Mouse (Mus musculus): ENCODE measurements around the gene Ropn1. TPM values are rescaled to one million over a fixed set of nuclear protein-coding genes. Genes with fewer than 3 reads are reported as not detected.
"Not testable (repeated sequence)": the region's sequence is repeated elsewhere in the genome, so short reads cannot be mapped to it uniquely, and the experiment has no call there.

Ropn1 gene
- polyA plus RNA-seq, 1 experiment from 2014 or later, result not detected

- Histone ChIP-seq H3K4me1 (ENCODE audit: control insufficient read depth, insufficient read depth, low read length) (no peaks in the 10 kb centered on the region), H3K9ac (replicated peaks; ENCODE audit: low read length) (peak overlapping the region; percentile 82)
Measured at GRCm38 (mm10) chr16:34691156-34691555, 41.4 kb downstream of the Ropn1 start.

GRCm38 (mm10) chr16:34694477-34694876 lies 44.8 kb downstream of the Ropn1 start:
- Histone ChIP-seq H3K27ac (replicated peaks; ENCODE audit: low read depth, low read length) (no peak overlapping the region), H3K4me3 (ENCODE audit: low read depth, low read length) (no peak overlapping the region), H3K9me3 (replicated peaks; ENCODE audit: control insufficient read depth, low read length) (no peaks in the 10 kb centered on the region), H3K9ac (replicated peaks; ENCODE audit: low read length) (no peak overlapping the region), H3K4me1 (ENCODE audit: control insufficient read depth, insufficient read depth, low read length) (no peaks in the 10 kb centered on the region), H3K4me2 (ENCODE audit: low read depth, low read length) (no peak overlapping the region), H3K36me3 (replicated peaks; ENCODE audit: control insufficient read depth, insufficient read depth, low read depth, low read length) (no peaks in the 10 kb centered on the region), H3K27me3 (ENCODE audit: control insufficient read depth, insufficient read depth, low read length) (no peaks in the 10 kb centered on the region)
- no peak for DNase-seq (ENCODE audit: low spot score)
- 92% methylated on average over 6 of the region's 7 CpGs for WGBS
- ATAC-seq (replicated peaks; ENCODE audit: insufficient number of reproducible peaks, low FRiP score, low TSS enrichment, low read depth), result no peak

More at GRCm38 (mm10) chr16:34691156-34691555, 41.4 kb downstream of the Ropn1 start:
- Histone ChIP-seq H3K36me3 (replicated peaks; ENCODE audit: control insufficient read depth, insufficient read depth, low read depth, low read length) (no peaks in the 10 kb centered on the region), H3K27ac (replicated peaks; ENCODE audit: low read depth, low read length) (peak overlapping the region; percentile 60), H3K4me3 (ENCODE audit: low read depth, low read length) (peak overlapping the region; percentile 68), H3K4me2 (ENCODE audit: low read depth, low read length) (peak overlapping the region; percentile 61), H3K27me3 (ENCODE audit: control insufficient read depth, insufficient read depth, low read length) (no peaks in the 10 kb centered on the region), H3K9me3 (replicated peaks; ENCODE audit: control insufficient read depth, low read length) (no peaks in the 10 kb centered on the region)
- peak; percentile 22 for DNase-seq (ENCODE audit: low spot score)
- ATAC-seq (replicated peaks; ENCODE audit: insufficient number of reproducible peaks, low FRiP score, low TSS enrichment, low read depth), result no peak
- WGBS, result 6% methylated on average over 11 of the region's 11 CpGs

- H3K4me2 ChIP-seq (ENCODE audit: low read depth, low read length); H3K27me3 ChIP-seq (ENCODE audit: control insufficient read depth, insufficient read depth, low read length); DNase-seq (ENCODE audit: low spot score); H3K4me3 ChIP-seq (ENCODE audit: low read depth, low read length); H3K4me1 ChIP-seq (ENCODE audit: control insufficient read depth, insufficient read depth, low read length); ATAC-seq (replicated peaks; ENCODE audit: insufficient number of reproducible peaks, low FRiP score, low TSS enrichment, low read depth); H3K9me3 ChIP-seq (replicated peaks; ENCODE audit: control insufficient read depth, low read length); H3K9ac ChIP-seq (replicated peaks; ENCODE audit: low read length); H3K27ac ChIP-seq (replicated peaks; ENCODE audit: low read depth, low read length); H3K36me3 ChIP-seq (replicated peaks; ENCODE audit: control insufficient read depth, insufficient read depth, low read depth, low read length): not testable (repeated sequence)
- WGBS, result 69% methylated on average over 3 of the region's 3 CpGs
Measured at GRCm38 (mm10) chr16:34698721-34699120, 49.0 kb downstream of the Ropn1 start.

- Histone ChIP-seq H3K4me3 (ENCODE audit: low read depth, low read length) (no peak overlapping the region), H3K4me2 (ENCODE audit: low read depth, low read length) (no peak overlapping the region), H3K27ac (replicated peaks; ENCODE audit: low read depth, low read length) (no peak overlapping the region), H3K27me3 (ENCODE audit: control insufficient read depth, insufficient read depth, low read length) (no peaks in the 10 kb centered on the region), H3K36me3 (replicated peaks; ENCODE audit: control insufficient read depth, insufficient read depth, low read depth, low read length) (no peaks in the 10 kb centered on the region), H3K4me1 (ENCODE audit: control insufficient read depth, insufficient read depth, low read length) (no peaks in the 10 kb centered on the region), H3K9me3 (replicated peaks; ENCODE audit: control insufficient read depth, low read length) (no peaks in the 10 kb centered on the region), H3K9ac (replicated peaks; ENCODE audit: low read length) (no peak overlapping the region)
- peak; percentile 52; the same call in 1 of the 2 replicates for ATAC-seq (replicated peaks; ENCODE audit: insufficient number of reproducible peaks, low FRiP score, low TSS enrichment, low read depth)
- peak; percentile 89 for DNase-seq (ENCODE audit: low spot score)
- 23% methylated on average over 7 of the region's 7 CpGs for WGBS
Measured at GRCm38 (mm10) chr16:34700165-34700827, 50.6 kb downstream of the Ropn1 start.

GRCm38 (mm10) chr16:34700828-34701216 lies 51.1 kb downstream of the Ropn1 start:
- 88% methylated on average over 6 of the region's 6 CpGs for WGBS
- no peak overlapping the region for H3K27ac ChIP-seq (replicated peaks; ENCODE audit: low read depth, low read length)
- H3K4me2 ChIP-seq (ENCODE audit: low read depth, low read length), result no peak overlapping the region
- no peak overlapping the region for H3K4me3 ChIP-seq (ENCODE audit: low read depth, low read length)
- no peaks in the 10 kb centered on the region for H3K27me3 ChIP-seq (ENCODE audit: control insufficient read depth, insufficient read depth, low read length)
- H3K4me1 ChIP-seq (ENCODE audit: control insufficient read depth, insufficient read depth, low read length), result no peaks in the 10 kb centered on the region
- DNase-seq (ENCODE audit: low spot score) (no peak), ATAC-seq (replicated peaks; ENCODE audit: insufficient number of reproducible peaks, low FRiP score, low TSS enrichment, low read depth) (no peak)
- H3K36me3 ChIP-seq (replicated peaks; ENCODE audit: control insufficient read depth, insufficient read depth, low read depth, low read length), result peaks cover 2% of the 10 kb centered on the region; the same call in 1 of the 2 replicates
- H3K9me3 ChIP-seq (replicated peaks; ENCODE audit: control insufficient read depth, low read length), result no peaks in the 10 kb centered on the region
- no peak overlapping the region for H3K9ac ChIP-seq (replicated peaks; ENCODE audit: low read length)

GRCm38 (mm10) chr16:34706019-34706418 lies 56.3 kb downstream of the Ropn1 start:
- no peaks in the 10 kb centered on the region for H3K9me3 ChIP-seq (replicated peaks; ENCODE audit: control insufficient read depth, low read length)
- DNase-seq (ENCODE audit: low spot score) (no peak), ATAC-seq (replicated peaks; ENCODE audit: insufficient number of reproducible peaks, low FRiP score, low TSS enrichment, low read depth) (no peak)
- H3K4me1 ChIP-seq (ENCODE audit: control insufficient read depth, insufficient read depth, low read length), result no peaks in the 10 kb centered on the region
- no peaks in the 10 kb centered on the region for H3K27me3 ChIP-seq (ENCODE audit: control insufficient read depth, insufficient read depth, low read length)
- H3K9ac ChIP-seq (replicated peaks; ENCODE audit: low read length), result no peak overlapping the region
- H3K4me3 ChIP-seq (ENCODE audit: low read depth, low read length), result no peak overlapping the region
- 88% methylated on average over 2 of the region's 2 CpGs for WGBS
- H3K36me3 ChIP-seq (replicated peaks; ENCODE audit: control insufficient read depth, insufficient read depth, low read depth, low read length), result peaks cover 2% of the 10 kb centered on the region
- H3K4me2 ChIP-seq (ENCODE audit: low read depth, low read length), result no peak overlapping the region
- H3K27ac ChIP-seq (replicated peaks; ENCODE audit: low read depth, low read length), result no peak overlapping the region

GRCm38 (mm10) chr16:34706487-34706946 lies 56.8 kb downstream of the Ropn1 start:
- 89% methylated on average over 7 of the region's 7 CpGs for WGBS
- H3K27ac ChIP-seq (replicated peaks; ENCODE audit: low read depth, low read length), result no peak overlapping the region

GRCm38 (mm10) chr16:34711481-34711880 lies 61.8 kb downstream of the Ropn1 start:
- Histone ChIP-seq H3K4me2 (ENCODE audit: low read depth, low read length) (no peak overlapping the region), H3K9ac (replicated peaks; ENCODE audit: low read length) (no peak overlapping the region), H3K9me3 (replicated peaks; ENCODE audit: control insufficient read depth, low read length) (no peaks in the 10 kb centered on the region), H3K27me3 (ENCODE audit: control insufficient read depth, insufficient read depth, low read length) (no peaks in the 10 kb centered on the region), H3K4me1 (ENCODE audit: control insufficient read depth, insufficient read depth, low read length) (no peaks in the 10 kb centered on the region), H3K4me3 (ENCODE audit: low read depth, low read length) (no peak overlapping the region), H3K27ac (replicated peaks; ENCODE audit: low read depth, low read length) (no peak overlapping the region), H3K36me3 (replicated peaks; ENCODE audit: control insufficient read depth, insufficient read depth, low read depth, low read length) (no peaks in the 10 kb centered on the region; the same call in 1 of the 2 replicates)
- 80% methylated on average over 3 of the region's 3 CpGs for WGBS
- ATAC-seq (replicated peaks; ENCODE audit: insufficient number of reproducible peaks, low FRiP score, low TSS enrichment, low read depth), result no peak
- peak; percentile 48 for DNase-seq (ENCODE audit: low spot score)

More at GRCm38 (mm10) chr16:34706487-34706946, 56.8 kb downstream of the Ropn1 start:
- Histone ChIP-seq H3K4me1 (ENCODE audit: control insufficient read depth, insufficient read depth, low read length) (no peaks in the 10 kb centered on the region), H3K9ac (replicated peaks; ENCODE audit: low read length) (no peak overlapping the region), H3K9me3 (replicated peaks; ENCODE audit: control insufficient read depth, low read length) (no peaks in the 10 kb centered on the region), H3K27me3 (ENCODE audit: control insufficient read depth, insufficient read depth, low read length) (no peaks in the 10 kb centered on the region), H3K4me2 (ENCODE audit: low read depth, low read length) (no peak overlapping the region), H3K4me3 (ENCODE audit: low read depth, low read length) (no peak overlapping the region), H3K36me3 (replicated peaks; ENCODE audit: control insufficient read depth, insufficient read depth, low read depth, low read length) (peaks cover 2% of the 10 kb centered on the region)
- DNase-seq (ENCODE audit: low spot score), result no peak
- no peak for ATAC-seq (replicated peaks; ENCODE audit: insufficient number of reproducible peaks, low FRiP score, low TSS enrichment, low read depth)
